Mouse (Mus musculus): ENCODE data around the gene Gpx3. TPM values are rescaled to one million over a fixed set of nuclear protein-coding genes. Genes with fewer than 3 reads are reported as not detected.
A peak's percentile ranks its signal among the peaks of the same experiment; 100 is the strongest.
"Not testable (repeated sequence)": the region's sequence is repeated elsewhere in the genome, so short reads cannot be mapped to it uniquely, and the experiment has no call there.

Gene Gpx3
- total RNA-seq, 2 experiments from 2014 or later = 218 to 375 TPM

DNA sequence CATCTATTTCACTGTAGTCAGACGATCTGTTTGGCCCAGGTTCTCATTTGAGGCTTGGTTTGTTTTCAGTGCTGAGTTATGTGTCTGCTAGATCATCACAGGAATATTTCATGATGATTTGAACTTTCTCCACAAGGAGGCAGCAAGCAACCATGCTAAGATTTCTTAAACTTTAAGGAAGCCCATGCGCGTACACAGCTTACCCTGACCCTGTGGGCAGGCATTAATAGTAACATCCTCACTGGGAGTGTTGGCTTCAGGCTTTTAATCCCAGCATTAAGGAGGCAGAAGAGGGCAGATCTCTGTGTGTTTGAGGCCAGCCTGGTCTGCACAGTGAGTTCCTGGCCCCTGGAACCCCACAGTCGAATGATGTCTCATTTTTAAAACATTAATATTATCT is 22.8 kb upstream of the Gpx3 start:
- DNase-seq (ENCODE audit: low spot score in 2 of 2) = peak; percentile 36 to 50

DNA sequence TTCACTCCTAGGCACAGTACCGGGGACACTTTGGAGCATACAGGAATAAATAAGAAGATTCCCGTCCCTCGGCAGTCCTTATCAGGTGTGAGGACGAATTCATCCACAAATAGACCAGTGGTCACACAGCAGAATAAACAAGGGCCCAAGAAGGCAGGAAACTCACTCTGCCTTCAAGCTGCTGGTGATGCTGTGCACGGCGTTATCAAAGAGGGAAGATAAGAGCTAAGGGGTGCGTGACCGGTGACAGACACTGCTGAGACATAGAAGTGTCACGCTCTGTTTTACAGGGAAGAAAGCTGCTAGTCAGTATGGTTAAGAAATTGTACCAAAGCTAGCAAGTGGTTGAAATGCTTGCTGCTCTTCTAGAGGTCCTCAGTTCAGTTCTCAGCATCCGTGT is 22.3 kb upstream of the Gpx3 start:
- DNase-seq (ENCODE audit: low spot score in 2 of 2) = no peak

DNA sequence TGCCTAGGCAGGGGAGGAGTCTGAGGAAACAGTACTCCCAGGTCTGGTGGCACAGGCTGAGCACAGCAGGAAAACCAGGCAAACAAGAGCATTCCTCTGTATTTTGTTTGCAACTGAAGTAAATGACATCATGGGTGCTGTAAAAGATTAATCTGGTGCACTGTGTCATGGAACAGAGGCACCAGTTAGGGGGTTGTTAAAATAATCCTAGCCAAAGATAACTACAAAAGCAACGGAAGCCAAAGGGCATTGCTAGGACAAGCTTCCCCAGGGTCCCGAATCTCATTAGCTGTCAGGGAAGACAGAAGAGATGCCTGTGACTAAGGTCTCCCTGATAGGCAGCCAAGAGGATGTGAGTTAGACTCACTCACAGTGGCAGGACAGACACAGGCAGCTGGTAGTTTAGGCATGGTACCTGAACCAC is 21.2 kb upstream of the Gpx3 start:
- no peak for DNase-seq (ENCODE audit: low spot score in 2 of 2)

DNA sequence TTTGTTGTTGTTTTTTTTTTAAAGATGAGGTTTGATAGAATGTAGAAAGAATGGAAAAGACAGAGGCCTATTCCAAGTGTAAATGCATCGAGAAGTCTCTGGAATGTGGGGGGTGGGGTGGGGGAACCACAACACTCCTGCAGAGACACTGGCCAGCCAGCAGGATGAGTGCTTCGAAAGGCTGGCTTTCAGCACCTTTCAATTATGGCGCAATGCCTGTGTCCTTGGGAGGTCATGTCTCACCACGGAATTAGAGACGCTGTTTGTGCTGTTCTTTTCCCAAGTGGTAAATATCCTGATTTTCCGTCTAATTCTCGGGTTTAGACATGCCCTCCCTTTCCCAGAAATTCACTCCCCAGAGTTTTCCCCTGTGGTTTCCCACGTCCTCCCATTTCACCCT is 19.6 kb upstream of the Gpx3 start:
- peak; percentile 45 to 48 for DNase-seq (ENCODE audit: low spot score in 2 of 2)

DNA sequence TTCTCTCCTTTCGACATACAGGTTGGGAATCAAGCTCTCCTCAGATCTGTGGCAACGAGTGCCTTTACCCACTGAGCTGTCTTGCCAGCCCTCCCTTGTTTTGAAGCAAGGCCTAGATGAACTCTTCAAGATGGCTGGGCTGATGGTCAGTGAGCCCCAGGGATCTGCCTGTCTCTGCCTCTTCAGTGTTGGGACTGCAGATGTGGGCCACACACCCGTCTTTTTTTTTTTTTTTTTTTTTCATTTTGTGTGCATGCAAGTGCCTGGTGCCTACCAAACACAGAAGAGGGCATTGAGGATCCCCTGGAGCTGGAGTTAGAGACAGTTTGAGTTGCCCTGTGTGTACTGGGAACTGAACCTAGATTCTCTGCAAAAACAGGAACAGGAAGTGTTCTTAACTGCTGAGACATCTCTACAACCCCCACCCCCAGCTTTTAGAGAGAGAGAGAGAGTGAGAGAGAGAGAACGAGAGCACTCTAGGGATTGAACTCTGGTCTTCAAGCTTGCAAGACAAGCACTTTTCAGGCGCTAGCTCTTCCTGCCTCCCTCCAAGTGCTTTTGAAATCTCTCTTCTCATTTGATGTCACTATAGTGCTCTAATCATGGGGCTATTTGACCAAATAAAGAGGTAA is 17.9 kb upstream of the Gpx3 start:
- no peak for DNase-seq (ENCODE audit: low spot score in 2 of 2)

DNA sequence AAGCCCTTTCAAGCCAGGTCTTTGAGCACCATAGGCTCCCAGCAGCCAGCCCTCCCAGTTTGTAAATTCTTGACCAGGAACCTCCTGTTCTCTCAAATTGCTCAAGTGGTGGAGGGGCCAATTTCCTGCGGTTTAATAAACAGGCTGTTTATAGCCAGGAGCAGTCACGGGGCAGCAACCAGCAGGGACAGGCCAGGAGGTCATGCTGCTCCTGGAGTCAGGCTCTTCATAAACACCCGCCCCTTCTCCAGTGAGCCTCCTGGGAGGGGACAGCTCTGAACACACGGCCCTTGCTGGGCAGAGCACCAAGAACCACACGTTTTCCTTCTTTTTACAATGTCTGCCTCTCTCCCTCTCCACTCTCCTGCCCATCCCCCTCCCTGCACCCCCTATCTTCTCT is 17.3 kb upstream of the Gpx3 start:
- no peak for DNase-seq (ENCODE audit: low spot score in 2 of 2)

DNA sequence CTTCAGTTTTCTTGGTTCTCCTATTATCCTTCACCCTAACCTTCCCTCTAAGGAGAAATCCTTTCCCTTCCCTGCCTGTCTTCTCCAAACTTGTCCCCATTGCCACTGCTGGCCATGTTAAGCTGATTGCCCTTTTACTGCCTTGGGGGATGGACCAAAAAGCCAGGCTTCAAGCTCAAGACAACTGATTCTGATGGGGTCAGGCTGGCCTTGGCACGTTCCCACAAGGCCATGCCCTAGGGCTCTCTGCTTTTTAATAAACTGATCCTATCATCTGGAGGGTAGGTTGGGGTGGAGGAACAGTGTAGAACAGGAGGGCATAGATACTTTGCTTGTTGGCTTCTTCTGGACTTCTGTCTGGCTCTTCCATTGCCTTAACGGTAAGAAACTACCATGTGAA is 16.8 kb upstream of the Gpx3 start:
- DNase-seq (ENCODE audit: low spot score in 2 of 2) = no peak

DNA sequence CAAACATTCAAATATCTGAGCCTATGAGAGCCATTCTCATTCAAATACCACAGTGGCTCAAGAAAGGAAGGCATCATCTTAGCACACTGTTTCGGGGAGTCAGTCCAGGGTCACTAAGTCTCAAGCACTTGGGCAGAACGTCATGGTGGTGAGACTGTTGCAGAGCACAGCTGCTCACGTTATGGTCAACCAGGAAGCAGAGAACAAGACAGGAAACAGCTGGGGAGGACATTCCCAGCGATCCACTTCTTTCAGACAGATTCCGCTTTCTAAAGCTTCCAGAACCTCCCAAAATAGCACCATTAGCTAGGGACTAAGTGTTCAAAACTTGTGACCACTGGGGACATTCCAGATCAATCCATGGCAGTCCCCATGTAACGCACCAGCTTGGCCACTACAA is 14.3 kb upstream of the Gpx3 start:
- DNase-seq (ENCODE audit: low spot score in 2 of 2) = no peak

DNA sequence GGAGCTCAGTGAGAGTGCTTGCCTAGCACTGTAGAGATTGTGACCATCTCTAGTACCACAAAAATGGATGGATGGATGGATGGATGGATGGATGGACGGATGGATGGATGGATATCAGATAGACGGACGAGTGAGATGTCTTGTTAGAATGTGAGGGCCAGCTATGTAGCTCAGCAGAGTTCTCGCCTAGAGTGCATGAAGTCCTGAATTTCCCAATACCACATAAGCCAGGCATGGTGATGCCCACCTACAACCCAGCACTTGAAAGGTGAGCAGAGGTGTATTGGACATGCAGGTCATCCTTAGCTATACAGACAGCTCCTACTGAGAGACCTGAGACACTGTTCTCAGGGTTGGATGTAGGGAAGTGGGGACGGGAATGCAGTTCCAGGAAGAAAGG is 10.9 kb upstream of the Gpx3 start:
- DNase-seq (ENCODE audit: low spot score in 2 of 2) = no peak

DNA sequence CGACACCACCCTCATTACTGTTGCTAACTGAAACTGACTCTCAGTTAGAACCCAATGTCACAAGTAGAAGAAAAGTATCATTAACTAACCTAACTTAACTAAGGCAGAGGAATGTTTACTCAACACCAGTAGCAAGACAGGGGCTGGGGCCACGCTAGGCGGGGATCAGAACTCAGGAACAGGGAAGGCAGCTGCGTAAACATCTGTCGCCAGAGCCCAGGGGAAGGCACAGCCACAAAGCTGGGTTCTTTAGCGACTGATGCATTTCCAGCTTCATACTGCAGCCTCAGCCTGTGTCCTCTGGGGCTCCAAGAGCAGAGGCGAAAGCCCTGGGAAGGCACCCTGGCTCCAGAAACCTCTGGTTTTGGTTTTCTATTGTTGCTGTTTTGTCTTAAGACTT is 10.2 kb upstream of the Gpx3 start:
- no peak for DNase-seq (ENCODE audit: low spot score in 2 of 2)

DNA sequence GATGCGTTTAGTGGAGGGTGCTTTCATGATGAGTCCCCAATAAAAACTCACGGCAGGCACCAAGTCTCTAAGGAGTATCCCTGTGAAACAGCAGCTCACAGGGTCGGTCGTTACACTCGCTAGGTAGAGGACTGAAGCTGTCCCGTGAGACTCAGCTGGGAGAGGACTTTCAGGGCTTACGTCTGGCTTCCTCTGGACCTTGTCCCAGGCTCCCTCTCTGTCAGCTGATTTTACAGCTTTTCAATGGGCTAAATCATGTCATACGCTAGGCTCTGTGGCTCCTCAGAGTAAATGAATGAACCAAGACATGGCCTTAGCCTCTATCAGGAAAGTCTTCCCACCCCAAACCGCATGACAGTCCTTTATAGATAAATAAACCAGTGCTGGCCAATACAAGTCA is 7.7 kb upstream of the Gpx3 start:
- DNase-seq (ENCODE audit: low spot score in 2 of 2) = no peak

DNA sequence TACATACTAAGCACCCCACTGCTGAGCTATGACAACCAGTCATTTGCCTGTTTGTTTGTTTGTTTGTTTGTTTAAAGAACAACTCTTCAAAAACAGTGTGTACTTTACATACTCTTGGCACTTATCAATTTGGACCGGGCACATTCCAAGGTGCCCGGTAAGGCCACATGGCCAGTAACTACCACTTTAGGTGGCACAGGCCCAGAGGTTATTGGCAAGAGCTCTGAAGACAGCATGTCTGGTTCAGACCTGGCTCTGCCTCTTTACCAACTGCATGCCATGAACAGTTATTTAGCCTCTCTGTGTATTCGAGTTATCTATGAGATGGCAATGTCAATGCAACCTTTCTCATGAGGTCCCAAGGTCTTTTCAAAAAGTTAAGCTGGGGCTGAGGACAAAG is 5.6 kb upstream of the Gpx3 start:
- DNase-seq (ENCODE audit: low spot score in 2 of 2) = not testable (repeated sequence)

DNA sequence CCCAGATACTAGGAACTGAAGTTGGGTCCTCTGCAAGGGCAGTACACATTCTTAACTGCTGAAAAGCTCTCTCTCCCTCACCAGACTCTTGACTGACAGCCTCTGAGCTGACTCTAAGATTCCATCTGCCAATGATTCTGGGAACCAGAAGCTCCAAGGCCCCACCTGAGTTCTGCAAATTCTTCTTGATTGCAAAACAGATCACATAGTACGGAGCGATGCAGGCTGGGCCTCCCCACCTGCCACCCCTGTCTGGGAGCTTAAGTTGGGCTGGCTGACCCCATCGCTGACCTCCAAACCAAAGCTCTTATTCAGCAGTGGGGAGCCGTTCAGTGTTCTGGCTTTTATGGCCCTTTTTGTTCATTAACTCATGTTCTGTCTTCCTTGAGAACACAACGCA is 4.8 kb upstream of the Gpx3 start:
- no peak for DNase-seq (ENCODE audit: low spot score in 2 of 2)

DNA sequence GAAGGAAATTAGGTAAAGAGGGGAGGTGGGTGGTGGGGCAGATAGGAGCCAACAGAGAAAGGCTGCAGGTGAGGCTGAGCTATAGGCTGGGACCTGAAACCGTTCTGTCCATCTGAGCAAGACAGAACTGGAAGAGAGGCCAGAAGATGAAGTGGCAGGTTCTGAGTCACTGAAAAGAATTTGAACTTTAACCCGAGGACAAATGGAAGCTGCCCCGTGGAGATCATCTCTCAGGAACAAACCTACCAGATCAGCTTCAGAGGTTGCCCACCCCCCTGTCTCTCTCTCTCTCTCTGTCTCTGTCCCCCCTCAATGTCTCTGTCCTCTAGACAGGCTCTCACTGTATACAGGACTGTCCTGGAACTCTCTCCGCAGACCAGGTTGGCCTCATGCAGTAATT is 2.6 kb upstream of the Gpx3 start:
- no peak for DNase-seq (ENCODE audit: low spot score in 2 of 2)

DNA sequence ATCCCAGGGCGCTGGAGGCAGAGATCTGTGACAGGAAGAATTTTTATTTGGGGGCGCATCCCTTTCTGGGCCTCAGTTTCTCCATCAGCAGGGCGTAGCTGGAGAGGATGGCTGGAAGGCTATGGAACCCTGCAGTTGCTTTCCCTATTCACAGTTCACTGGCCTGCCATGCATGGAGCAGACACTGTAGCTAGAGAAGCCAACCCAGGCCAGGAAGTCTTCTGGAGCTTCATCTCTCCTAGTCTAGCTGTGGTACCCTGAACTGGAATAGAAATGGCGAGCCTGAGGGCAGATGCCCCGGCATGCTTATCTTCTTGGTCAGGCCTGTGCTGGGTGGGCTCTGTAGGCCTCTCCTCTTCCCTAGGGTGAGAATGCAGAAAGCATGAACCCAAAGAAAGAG is 1.1 kb downstream of the Gpx3 start:
- no peak for DNase-seq (ENCODE audit: low spot score in 2 of 2)

DNA sequence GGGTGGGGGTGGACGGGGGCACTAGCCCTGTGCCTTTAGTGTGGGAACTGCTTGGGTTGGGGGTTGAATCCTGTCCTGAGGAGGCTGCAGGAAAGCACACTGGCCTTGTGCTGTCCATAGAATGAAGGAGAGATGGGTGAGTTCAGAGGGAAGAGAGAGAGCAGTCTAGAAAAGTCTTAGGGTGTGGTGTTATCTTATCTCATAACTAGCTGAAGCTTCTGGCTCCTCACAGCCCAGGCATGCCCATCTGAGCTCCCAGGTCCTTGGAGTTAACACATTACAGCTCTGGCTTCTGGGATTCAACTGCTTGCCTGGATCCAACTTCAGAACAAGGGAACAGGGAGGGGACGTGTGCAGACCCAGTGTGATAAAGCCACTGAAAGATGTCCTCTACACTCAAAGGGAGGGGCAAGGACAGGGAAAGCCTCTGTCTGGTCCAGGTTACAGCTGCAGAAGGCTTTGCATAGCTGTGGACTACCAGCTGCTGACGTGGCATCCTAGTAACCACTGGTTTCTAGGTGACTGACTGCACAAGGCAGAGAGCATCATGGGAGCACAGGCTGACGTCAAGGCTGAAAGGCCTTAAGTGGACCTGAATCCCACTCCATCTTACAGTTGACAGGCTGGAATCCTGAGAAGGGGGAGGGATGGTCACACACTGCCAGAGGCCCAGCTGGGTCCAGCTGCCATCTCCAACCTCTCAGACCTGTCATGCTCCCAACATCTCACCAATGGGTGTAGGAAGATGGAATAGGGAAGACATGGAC is 1.9 kb downstream of the Gpx3 start:
- DNase-seq (ENCODE audit: low spot score in 2 of 2) = no peak

DNA sequence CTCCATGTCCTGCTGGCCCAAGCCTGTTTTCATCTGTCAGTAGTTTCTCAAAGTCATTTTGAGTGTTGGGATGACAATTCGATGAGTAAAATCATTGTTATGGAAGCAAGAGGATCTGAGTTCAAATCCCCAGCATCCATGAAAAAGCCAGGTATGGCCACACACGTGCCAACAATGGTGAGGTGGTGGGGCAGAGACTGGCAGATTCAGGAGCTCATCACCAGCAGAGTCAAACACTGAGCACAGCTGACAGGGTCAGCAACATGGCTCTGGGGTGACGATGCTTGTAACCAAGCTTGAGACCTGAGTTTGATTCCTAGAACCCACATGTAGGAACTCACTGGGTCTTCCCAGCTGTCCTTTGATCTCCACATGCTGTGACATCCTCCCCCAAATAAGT is 2.8 kb downstream of the Gpx3 start:
- no peak for DNase-seq (ENCODE audit: low spot score in 2 of 2)

DNA sequence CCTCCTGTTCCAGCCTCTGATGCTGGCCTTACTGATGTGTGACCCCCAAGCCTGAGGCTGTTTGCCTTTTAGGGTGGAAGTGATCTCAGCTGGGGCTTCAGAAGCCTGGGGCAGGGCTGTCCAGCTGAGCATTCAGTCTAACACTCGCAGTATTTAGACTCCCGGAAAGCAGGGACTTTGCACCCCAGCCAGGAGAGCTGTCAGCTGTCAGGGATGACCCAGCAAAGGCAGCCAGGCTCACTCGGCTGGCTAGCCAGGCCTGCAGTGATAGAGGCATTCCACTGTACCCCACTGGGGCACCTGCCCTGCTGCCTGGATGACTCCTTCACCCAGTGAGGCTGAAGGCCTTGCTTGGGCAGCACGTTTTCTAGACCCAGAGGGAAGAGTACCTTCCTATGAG is 3.7 kb downstream of the Gpx3 start:
- no peak for DNase-seq (ENCODE audit: low spot score in 2 of 2)

DNA sequence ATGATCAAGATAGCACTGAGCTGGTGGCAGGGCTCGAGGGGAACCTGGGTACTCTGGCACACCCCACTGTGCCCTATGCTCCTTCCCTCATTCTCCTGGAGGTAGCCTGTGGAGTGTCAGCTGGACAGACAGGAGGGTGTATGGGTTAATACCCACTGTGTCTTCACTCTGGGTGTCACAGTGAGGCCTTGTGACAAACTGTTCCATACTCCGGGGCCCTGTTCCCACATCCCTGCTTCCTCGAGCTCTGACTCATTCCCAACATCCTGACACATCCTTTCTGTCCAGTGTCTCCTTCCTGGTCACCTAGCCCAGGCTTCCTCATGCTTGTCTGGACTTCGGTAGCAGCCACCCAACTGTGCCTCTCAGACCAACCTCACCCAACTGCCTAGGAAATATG is 4.2 kb downstream of the Gpx3 start:
- DNase-seq (ENCODE audit: low spot score in 2 of 2) = no peak

DNA sequence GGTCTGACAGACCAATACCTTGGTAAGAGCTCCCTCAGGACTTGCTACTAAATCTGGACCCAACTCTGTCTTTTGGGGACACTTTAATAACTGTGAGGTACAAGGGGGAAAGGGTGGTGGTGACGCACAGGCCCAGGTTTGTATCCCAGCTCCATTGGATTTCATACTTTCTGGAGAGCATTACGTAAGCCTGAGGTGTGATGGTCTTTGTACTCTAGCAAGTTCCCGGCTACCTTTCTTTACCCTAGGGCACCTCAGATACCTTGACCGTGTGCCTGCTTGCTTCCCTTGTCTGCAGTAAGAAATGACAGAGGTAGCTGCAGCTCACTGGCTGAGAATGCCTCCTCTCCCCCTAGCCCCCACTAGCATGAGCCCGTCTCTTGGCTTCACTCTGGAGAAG is 5.0 kb downstream of the Gpx3 start:
- DNase-seq (ENCODE audit: low spot score in 2 of 2) = no peak

DNA sequence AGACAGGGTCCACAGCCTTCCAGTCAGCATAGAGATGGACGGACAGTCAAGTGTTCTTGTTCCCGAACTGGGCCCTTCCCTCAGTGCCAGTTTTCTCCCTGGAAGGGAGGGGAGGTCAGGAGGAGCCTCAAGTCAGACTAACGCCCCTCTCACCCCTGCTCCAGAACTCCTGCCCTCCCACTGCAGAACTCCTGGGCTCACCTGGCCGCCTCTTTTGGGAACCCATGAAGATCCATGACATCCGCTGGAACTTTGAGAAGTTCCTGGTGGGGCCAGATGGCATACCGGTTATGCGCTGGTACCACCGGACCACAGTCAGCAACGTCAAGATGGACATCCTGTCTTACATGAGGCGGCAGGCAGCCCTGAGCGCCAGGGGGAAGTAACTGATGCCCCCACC is 7.0 kb downstream of the Gpx3 start:
- DNase-seq (ENCODE audit: low spot score in 2 of 2) = no peak

DNA sequence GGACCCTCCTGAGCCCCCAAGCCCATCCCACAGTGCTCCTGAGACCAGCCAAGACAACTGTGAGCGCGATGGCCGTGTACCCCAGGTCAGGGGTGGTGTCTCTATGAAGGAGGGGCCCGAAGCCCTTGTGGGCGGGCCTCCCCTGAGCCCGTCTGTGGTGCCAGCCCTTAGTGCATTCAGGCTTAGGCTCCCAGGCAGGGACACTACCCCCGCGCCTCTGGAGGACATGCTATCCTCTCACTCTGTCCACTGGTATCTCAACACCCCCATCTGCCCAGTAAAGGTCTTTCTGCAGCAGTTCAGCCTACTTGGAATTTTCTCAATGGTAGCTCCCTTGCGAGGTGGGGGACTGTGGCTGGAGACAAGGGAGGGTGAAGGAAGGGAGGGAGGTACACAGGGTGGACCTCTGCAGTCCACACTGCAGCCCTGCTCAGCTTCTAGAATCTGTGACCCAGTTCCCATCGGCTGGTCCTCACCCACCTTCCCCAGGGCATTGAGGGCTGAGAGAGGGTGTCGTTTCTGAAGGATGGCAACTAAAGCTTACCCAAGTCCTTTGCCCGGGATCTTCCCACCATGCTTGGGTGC is 7.9 kb downstream of the Gpx3 start:
- no peak for DNase-seq (ENCODE audit: low spot score in 2 of 2)

DNA sequence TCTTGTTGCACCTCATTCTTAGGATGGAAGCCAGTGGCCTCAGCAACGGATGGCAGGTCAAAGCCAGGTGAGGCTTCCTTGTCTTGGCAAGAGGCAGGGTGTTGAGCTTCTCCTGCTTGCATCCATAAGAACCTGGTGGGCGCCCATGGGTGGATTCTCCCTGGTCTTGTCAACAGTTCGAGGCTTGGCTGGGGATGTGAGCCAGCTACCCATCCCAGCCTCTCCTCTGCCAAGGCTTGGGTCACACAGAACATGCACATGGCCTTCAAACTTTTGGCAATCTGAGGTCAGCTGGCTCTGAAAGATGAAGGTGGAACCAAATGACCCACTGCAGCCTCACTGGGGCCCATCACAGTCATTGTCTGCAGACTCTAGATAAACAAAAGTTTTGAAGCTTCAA is 8.9 kb downstream of the Gpx3 start:
- DNase-seq (ENCODE audit: low spot score in 2 of 2) = no peak

All from adrenal gland, adult 18-20 months (tissue).